Mouse (Mus musculus) intestine, embryonic 14.5 days (tissue): ENCODE results near the gene Arrdc5. TPM values are rescaled to one million over a fixed set of nuclear protein-coding genes. Genes with fewer than 3 reads are reported as not detected.

ENCODE experiments used
- ATAC-seq: fragments of 200-750 bp; cut with Nextera tagmentation; replicated peaks from 2 replicates; pipeline ENCODE4 v1.8.0; 2017; ENCODE audit warnings: low read depth, moderate number of reproducible peaks, moderate TSS enrichment, moderate library complexity; ENCODE audit not compliant: low FRiP score, low TSS enrichment
- DNase-seq: peaks from one replicate; pipeline ENCODE4 v3.0.0-alpha.2; 2018; ENCODE audit warnings: low spot score
- H3K27ac ChIP-seq: fragments of 300-500 bp; sonication (generic); 2 replicates; pipeline ENCODE4 v1.5.1; 2014; ENCODE audit warnings: low read depth, mild to moderate bottlenecking, control low read depth
- H3K27me3 ChIP-seq: fragments of 300-500 bp; sonication (generic); replicated peaks from 2 replicates; pipeline ENCODE4 v1.6.1; 2014; ENCODE audit warnings: low read length, control low read depth; ENCODE audit not compliant: control insufficient read depth, insufficient read depth
- H3K36me3 ChIP-seq: fragments of 300-500 bp; sonication (generic); 2 replicates; pipeline ENCODE4 v1.6.1; 2014; ENCODE audit warnings: low read length, control low read depth; ENCODE audit not compliant: control insufficient read depth, insufficient read depth
- H3K4me1 ChIP-seq: fragments of 300-500 bp; sonication (generic); replicated peaks from 2 replicates; pipeline ENCODE4 v1.6.1; 2014; ENCODE audit warnings: low read length, control low read depth, mixed read lengths; ENCODE audit not compliant: control insufficient read depth, insufficient read depth
- H3K4me2 ChIP-seq: fragments of 300-500 bp; sonication (generic); 2 replicates; pipeline ENCODE4 v1.6.1; 2014; ENCODE audit warnings: low read length
- H3K4me3 ChIP-seq: fragments of 300-500 bp; sonication (generic); 2 replicates; pipeline ENCODE4 v1.5.1; 2014; ENCODE audit warnings: low read depth, low read length, control low read depth, mixed read lengths
- H3K9ac ChIP-seq: fragments of 300-500 bp; sonication (generic); 2 replicates; pipeline ENCODE4 v1.6.1; 2014; ENCODE audit warnings: mild to moderate bottlenecking, low read length
- H3K9me3 ChIP-seq: fragments of 300-500 bp; sonication (generic); 2 replicates; pipeline ENCODE4 v1.6.1; 2016; ENCODE audit warnings: low read length, control low read depth; ENCODE audit not compliant: control insufficient read depth
- WGBS: fragments of 180-500 bp; shearing (Covaris S2); extraction: QIAGEN DNeasy Blood & Tissue Kit; methylation state at CpG from one replicate; pipeline ENCODE4 v1.1.7; 2014; 5-methylcytosine and 5-hydroxymethylcytosine counted together
- polyA plus RNA-seq: library from polyadenylated mRNA; unstranded; fragments of >200 nt; fragmentation: Nextera tagmentation; extraction: Ambion mirVana; gene quantifications from 2 replicates; pipeline ENCODE4 v1.2.1, GENCODE M21; 2014

The Arrdc5 gene
- polyA plus RNA-seq, 1 experiment from 2014 or later, result not detected

DNA sequence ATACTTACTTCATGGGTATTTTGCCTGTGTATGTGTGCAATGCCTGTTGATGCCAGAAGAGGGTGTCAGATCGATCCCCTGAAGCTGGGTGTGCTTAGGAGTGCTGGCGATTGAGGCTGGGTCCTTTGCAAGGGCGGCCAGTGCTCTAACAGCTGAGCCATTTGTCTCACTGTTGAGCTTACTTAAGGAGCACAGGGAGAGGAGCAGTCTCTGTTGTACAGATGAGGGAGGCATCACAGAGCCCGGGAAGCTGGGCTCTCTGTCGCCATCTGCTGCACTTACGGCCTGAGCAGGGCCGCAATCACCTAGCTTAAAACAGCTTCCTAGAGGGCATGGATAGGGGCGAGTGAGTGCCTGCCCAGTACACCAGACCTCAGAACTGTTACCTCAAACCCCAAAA lies 32.9 kb upstream of the Arrdc5 start:
- Histone ChIP-seq H3K4me2 (no peak overlapping the region), H3K9ac (no peak overlapping the region), H3K4me1 (peaks cover 6% of the 10 kb centered on the region), H3K9me3 (no peaks in the 10 kb centered on the region), H3K27me3 (no peaks in the 10 kb centered on the region), H3K36me3 (no peaks in the 10 kb centered on the region), H3K27ac (no peak overlapping the region), H3K4me3 (no peak overlapping the region)
- 43% methylated on average over 8 of the region's 8 CpGs for WGBS
- DNase-seq (peak; percentile 63), ATAC-seq (no peak)

DNA sequence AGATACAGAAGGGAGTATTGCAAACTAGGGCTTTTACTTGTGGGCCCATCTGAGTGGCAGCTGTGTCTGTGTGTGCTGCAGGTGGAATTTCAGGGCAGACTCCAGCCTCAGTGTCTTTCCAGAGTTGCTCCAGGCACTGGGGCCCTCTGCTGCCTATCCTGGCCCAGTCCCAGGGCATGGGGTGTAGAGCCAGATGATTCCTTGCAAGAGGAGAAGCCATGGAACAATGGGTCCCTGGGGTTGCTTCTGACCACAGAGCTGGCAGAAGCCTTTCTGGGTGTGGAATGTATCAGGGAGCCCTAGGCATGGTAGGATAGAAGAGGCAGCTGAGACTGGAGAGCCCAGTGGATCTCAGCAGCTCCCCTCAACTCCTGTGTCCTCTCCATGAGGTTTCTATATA lies 31.2 kb upstream of the Arrdc5 start:
- no peak for DNase-seq
- no peak for ATAC-seq
- Histone ChIP-seq H3K4me1 (peaks cover 16% of the 10 kb centered on the region), H3K9ac (no peak overlapping the region), H3K9me3 (no peaks in the 10 kb centered on the region), H3K27ac (no peak overlapping the region), H3K27me3 (no peaks in the 10 kb centered on the region), H3K4me3 (no peak overlapping the region), H3K4me2 (no peak overlapping the region), H3K36me3 (no peaks in the 10 kb centered on the region)

DNA sequence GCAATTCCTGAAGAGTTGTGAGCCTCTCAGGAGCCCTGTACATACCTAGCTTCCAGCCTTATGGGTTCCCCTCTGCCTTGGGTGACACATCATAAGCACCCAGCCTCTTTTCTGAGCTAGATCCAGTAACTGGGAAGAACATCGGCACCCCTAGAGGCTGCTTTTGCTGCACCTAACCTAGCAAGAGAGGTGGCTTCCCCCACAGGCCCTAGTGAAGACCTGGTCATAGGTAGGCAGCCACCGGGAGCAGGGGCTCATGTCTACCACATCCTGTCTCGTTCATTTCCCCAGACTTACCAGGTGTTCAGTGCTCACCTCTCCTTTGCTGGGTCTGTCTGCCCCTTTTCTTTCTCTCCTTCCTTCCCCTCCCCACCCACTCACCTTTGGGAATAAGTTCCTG lies 30.3 kb upstream of the Arrdc5 start:
- 65% methylated on average over 3 of the region's 3 CpGs for WGBS
- H3K9ac ChIP-seq, result no peak overlapping the region

GRCm38 (mm10) chr17:56329267-56329666 lies 29.2 kb upstream of the Arrdc5 start:
- DNase-seq, result no peak
- H3K4me1 ChIP-seq, result peaks cover 16% of the 10 kb centered on the region

More for the DNA sequence above, 30.3 kb upstream of the Arrdc5 start:
- Histone ChIP-seq H3K36me3 (no peaks in the 10 kb centered on the region), H3K27ac (no peak overlapping the region), H3K9me3 (no peaks in the 10 kb centered on the region), H3K27me3 (no peaks in the 10 kb centered on the region), H3K4me1 (peaks cover 16% of the 10 kb centered on the region), H3K4me2 (no peak overlapping the region), H3K4me3 (no peak overlapping the region)
- ATAC-seq, result no peak
- no peak for DNase-seq

DNA sequence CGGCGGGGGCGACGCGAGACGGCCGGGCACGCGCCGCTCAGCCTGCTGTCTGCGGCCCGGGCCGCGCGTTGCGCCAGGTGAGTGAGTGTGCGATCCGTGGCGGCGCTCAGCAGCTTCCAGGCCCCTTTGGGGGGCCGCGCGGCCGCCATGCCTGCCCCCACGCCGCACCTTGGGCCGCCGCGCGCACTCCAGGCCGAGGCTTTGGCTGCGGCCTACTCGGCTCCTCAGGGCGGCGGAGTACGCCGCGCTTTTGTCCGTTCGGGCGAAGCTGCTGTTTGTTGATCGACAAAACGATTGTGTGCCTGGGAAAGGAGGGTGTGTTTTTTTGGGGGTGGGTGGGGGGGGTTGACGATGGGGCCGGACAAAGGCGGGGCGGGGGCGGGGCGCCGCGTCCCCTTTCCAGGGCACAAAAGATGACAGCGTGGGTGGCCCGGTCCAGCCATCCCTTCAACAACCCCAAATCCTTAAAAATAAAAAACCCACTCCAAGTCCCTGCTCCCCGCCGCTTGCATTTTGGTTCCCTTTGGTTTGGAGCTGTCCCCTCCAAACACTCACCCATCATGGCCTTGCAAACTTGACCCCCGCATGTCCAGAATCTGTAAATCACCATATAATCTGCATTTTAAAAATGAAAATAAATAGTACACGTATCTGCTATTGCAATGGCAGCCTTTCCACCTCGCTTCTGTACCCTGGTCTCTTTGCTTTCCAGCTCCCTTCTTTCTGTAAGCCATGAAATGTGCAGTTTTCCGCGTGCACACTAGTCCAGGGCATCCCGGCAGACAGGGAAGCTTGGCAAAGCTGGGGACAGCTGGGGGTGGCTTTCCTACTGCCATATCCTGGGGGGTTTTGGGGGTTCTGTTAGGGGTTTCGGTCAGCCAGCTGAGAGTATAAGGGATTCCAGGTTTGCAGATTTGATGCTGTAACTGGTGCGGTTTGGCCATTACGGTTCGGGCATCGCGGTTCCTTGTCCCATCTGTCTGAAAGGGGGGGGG lies 26.4 kb upstream of the Arrdc5 start:
- Histone ChIP-seq H3K9ac (peak overlapping the region; percentile 89), H3K36me3 (peaks cover 17% of the 10 kb centered on the region), H3K4me3 (peak overlapping the region; percentile 85), H3K4me2 (peak overlapping the region; percentile 64), H3K27me3 (no peaks in the 10 kb centered on the region), H3K4me1 (peaks cover 16% of the 10 kb centered on the region), H3K9me3 (no peaks in the 10 kb centered on the region), H3K27ac (peak overlapping the region; percentile 94)
- whole genome bisulfite sequencing, result 2% methylated on average over 54 of the region's 67 CpGs
- peak; percentile 70 for DNase-seq
- peak; percentile 61 for ATAC-seq

More at GRCm38 (mm10) chr17:56329267-56329666, 29.2 kb upstream of the Arrdc5 start:
- no peaks in the 10 kb centered on the region for H3K9me3 ChIP-seq
- ATAC-seq, result no peak
- no peak overlapping the region for H3K4me2 ChIP-seq
- no peak overlapping the region for H3K27ac ChIP-seq
- no peak overlapping the region for H3K4me3 ChIP-seq
- no peaks in the 10 kb centered on the region for H3K36me3 ChIP-seq
- no peak overlapping the region for H3K9ac ChIP-seq
- no peaks in the 10 kb centered on the region for H3K27me3 ChIP-seq

- Histone ChIP-seq H3K4me1 (peaks cover 16% of the 10 kb centered on the region), H3K4me2 (peak within 1 kb of the TSS; percentile 64), H3K9me3 (no peaks in the 10 kb centered on the region), H3K27me3 (no peaks in the 10 kb centered on the region), H3K36me3 (peaks cover 25% of the 10 kb centered on the region), H3K4me3 (peak within 1 kb of the TSS; percentile 85), H3K9ac (peak within 1 kb of the TSS; percentile 89), H3K27ac (peak within 1 kb of the TSS; percentile 94)
- WGBS, result under 1% methylated on average over 57 of the region's 57 CpGs
- ATAC-seq (peak; percentile 99), DNase-seq (peak; percentile 97)
Observed at GRCm38 (mm10) chr17:56325450-56326152, 25.5 kb upstream of the Arrdc5 start, which contains the start of gene Kdm4b. TSS of gene Kdm4b (plus strand) at chr17:56326062.

- Histone ChIP-seq H3K36me3 (peaks cover 37% of the 10 kb centered on the region), H3K9me3 (no peaks in the 10 kb centered on the region), H3K27me3 (no peaks in the 10 kb centered on the region), H3K9ac (no peak overlapping the region), H3K4me3 (no peak overlapping the region), H3K4me1 (peaks cover 16% of the 10 kb centered on the region), H3K27ac (no peak overlapping the region), H3K4me2 (no peak overlapping the region)
- ATAC-seq, result no peak
- WGBS, result 64% methylated on average over 3 of the region's 3 CpGs
- no peak for DNase-seq
Observed at GRCm38 (mm10) chr17:56324419-56324818, 24.3 kb upstream of the Arrdc5 start.

DNA sequence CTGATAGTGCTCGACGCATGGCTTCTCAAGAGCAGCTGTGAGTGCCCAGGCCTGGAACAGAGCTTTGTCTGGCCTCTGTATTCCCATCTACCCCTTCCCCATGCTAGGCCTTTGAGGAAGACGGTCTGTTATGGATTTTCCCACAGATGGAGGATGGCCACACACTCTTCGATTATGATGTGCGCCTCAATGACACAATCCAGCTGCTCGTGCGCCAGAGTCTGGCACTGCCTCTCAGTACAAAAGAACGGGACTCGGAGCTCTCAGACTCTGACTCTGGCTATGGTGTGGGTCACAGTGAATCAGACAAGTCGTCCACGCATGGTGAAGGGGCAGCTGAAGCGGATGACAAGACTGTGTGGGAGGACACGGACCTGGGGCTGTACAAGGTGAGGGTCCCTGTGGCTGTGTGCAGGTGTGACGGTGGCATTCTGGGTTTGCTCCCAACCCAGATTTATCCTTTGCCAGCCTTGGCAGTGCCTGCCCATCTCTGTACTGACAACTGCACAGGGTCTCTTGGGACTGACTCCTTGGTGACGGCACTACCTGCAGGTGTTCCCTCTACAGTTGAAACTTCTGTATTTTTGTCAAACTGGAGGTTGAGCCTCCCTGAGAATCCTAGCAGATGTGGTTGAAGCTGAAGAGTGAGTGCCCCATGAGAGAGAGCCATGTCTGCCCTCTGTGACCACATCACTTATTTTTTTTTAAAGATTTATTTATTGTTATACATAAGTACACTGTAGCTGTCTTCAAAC lies 9.3 kb upstream of the Arrdc5 start:
- WGBS, result 79% methylated on average over 15 of the region's 15 CpGs
- no peaks in the 10 kb centered on the region for H3K9me3 ChIP-seq
- H3K9ac ChIP-seq, result no peak overlapping the region
- no peak overlapping the region for H3K4me2 ChIP-seq
- no peaks in the 10 kb centered on the region for H3K27me3 ChIP-seq
- no peak overlapping the region for H3K27ac ChIP-seq
- no peak for ATAC-seq
- peaks cover 89% of the 10 kb centered on the region for H3K36me3 ChIP-seq
- no peak overlapping the region for H3K4me3 ChIP-seq
- H3K4me1 ChIP-seq, result peaks cover 40% of the 10 kb centered on the region
- DNase-seq, result no peak
